Mouse (Mus musculus): ENCODE measurements at regions not wholly inside any gene's neighbourhood (a gene's known extent, or its start where the extent isn't known, plus 50 kb on each side); places are given as distances from the start of the nearest gene placed in this dataset.

GRCm38 (mm10) chr16:12802651-12803050 lies 306.8 kb upstream of the Ercc4 start:
- TF ChIP-seq CTCF (conservative IDR thresholded peaks at IDR 0.05; ENCODE audit: low read length) (no peak), POU5F1 (IDR thresholded peaks at IDR 0.05; ENCODE audit: borderline replicate concordance, low read length) (no peak), NANOG (IDR thresholded peaks at IDR 0.05; ENCODE audit: borderline replicate concordance, low read length) (no peak)

All from E14TG2a.4 (cell line).